Mouse (Mus musculus) thymus, postnatal 25 days (tissue): ENCODE results near the gene D630003M21Rik.

ENCODE experiments used
- DNase-seq: peaks from one replicate; pipeline ENCODE4 v3.0.0; 2022

The D630003M21Rik gene

DNA sequence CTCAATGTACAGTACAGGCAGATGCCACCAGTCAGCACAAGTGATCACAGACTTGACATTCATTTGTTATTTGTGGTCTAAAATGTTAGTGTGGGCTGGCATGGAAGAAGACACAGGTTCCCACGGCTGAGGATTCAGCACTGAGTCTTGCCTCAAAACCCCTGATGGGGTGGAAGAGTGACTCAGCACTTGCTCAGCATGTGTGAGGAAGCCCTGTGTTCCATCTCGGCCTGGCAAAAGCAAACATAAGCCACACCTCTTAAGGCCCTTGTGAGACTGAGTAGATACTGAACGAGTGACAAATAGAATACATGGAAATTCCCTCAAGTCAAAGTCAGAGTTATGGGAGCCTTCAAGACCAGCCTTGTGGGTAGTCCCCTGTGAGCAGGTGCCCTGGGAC is 4.1 kb upstream of the D630003M21Rik start:
- DNase-seq, result no peak

DNA sequence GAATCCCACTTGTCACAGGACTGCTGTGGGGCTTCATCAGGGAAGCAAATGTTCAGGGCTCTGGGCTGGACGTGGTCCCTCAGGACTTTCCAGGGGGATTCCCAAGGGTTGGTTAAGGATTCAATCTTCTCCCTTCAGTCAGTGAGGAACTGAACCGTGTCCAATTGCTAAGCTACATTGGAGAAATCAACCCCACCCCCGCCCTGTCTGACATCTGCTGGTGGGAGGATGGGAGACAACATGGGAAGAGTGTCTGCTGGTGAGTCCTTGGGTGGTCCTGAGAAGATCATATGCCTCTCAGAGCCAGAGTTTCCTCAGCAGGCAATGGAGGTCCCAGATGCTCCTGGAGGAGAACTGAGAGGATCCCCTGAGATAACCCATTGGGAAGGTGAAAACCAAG is 3.4 kb upstream of the D630003M21Rik start:
- DNase-seq, result no peak

DNA sequence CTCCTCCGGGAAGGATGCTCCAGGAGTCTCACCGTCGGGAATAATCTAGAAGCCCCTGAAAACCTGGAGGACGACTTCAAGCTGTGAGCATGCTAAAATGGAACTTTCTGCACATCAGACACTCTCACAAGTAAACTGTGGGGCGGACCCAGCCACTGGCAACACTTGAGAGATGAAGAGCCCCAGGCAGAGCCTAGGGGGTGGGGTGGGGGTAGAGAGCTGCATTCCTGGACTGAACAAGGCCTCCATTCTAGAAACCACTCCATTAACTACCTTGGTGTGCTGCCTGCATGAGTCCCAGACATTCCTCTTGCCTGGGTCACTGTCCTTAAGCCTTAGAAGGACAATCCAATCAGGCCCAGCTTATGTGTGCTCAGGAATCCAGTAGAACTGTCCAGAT is 2.0 kb upstream of the D630003M21Rik start:
- DNase-seq, result no peak

- no peak for DNase-seq
Observed at GRCm38 (mm10) chr2:158230617-158231016, 1.6 kb upstream of the D630003M21Rik start.

DNA sequence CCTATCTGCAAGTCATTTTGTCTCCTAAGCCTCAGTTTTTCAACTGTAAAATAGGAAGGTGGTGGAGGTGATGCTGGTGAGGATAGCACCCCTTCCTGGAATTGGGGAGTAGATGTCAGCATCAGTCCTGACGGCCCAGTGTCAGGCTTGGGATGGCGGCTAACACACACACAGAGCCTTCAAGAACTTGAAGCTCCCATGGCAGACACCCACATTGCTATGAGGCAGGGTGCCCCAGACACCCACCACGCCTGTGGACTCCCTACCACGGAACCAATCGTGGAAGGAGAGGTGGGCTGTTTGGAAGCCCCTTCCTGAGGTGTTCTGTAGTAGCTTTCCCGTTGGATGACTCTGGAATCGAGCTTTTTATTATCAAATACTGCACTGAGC is 476 bp upstream of the D630003M21Rik start:
- no peak for DNase-seq

GRCm38 (mm10) chr2:158225301-158225700 is 3.7 kb downstream of the D630003M21Rik start:
- no peak for DNase-seq

DNA sequence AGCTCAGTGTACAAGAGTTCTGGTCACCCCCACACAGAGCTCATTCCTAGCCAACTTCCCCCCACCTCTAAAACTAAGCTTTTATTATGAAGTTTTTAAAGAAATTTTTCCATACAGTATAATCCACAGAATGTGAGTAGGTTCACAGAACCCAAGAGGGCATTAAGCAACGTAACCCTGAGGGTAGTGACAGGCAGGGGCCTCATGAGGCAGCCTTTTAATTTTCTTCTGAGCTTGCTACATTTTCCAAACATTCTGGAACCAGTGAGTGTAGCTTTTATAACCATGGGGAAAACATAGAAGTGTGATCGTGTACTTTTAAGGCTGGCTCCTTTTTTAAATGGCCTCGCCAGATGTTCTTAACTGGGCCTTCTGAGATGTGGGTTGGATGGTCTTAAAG is 5.5 kb downstream of the D630003M21Rik start:
- DNase-seq, result no peak

DNA sequence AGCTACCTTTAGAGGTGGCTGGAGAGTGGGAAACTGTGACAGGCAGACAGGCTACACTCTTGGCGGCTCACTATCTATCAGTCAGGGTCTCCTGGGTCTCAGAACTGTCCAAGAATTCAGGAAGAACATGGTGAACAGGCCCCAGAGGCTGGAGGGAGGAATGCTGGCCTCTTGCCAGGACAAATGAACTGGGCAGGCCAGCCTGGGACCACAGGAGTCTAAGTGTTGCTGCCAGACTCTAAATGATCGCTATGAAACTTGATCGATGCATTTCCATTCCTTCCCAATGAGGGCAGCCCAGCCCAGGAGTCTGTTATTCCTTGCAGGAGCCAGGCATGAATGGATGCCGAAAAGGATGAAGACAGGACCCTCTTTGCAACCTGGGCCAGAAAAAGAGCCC is 6.4 kb downstream of the D630003M21Rik start:
- DNase-seq, result no peak

DNA sequence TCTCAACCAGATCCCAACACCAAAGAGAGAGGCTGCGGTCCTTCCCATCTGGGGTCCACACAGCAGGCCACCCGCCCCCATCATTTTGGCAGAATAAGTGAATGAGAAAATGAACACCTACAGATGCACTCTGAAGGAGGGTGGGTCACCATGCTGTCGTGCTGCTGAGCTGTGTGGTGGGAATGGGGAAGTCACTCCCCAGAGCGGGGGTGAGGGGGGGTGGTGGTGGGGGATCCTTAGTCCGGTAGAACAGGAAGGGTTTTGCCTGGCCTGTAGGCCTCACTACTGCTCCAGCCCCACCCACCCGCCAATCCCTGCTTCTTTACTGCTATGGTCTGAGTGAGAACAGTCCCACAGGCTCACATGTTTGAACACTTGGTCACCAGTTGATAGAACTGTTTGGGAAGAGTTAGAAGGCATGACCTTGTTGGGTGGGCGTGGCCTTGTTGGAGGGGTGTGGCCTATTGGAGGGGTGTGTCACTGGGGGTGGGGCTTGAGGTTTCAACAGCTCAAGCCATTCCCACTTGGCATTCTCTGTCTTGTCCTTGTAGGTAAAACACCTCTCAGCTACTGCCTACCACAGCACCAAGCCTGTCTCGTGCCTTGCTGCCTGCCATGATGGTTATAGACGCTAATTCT is 7.5 kb downstream of the D630003M21Rik start:
- no peak for DNase-seq

DNA sequence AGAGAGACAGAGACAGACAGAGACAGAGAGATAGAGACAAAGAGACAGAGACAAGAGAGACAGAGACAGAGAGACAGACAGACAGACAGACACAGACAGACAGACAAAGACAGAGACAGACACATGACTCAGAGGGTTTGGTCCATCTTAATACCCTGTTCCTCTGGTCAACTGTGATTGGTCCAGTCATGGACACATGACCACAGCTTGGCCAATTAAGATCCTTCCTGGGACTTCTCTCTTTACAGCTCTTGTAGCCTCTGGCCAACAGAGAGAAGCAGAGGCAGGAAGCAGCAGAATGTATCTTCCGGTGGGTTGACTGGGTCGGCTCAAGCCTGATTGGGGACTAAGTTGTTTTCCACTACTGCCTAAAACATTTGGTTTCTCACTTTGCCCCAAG is 9.5 kb downstream of the D630003M21Rik start:
- DNase-seq, result no peak

GRCm38 (mm10) chr2:158216510-158216909 is 12.5 kb downstream of the D630003M21Rik start:
- DNase-seq, result no peak

- DNase-seq, result no peak
Observed at GRCm38 (mm10) chr2:158215283-158216117, 13.5 kb downstream of the D630003M21Rik start.

GRCm38 (mm10) chr2:158211764-158212471 is 17.1 kb downstream of the D630003M21Rik start:
- DNase-seq, result no peak

- DNase-seq, result no peak
Observed at GRCm38 (mm10) chr2:158210958-158211357, 18.1 kb downstream of the D630003M21Rik start.

- peak; percentile 28 for DNase-seq
Observed at GRCm38 (mm10) chr2:158210503-158210902, 18.5 kb downstream of the D630003M21Rik start.

DNA sequence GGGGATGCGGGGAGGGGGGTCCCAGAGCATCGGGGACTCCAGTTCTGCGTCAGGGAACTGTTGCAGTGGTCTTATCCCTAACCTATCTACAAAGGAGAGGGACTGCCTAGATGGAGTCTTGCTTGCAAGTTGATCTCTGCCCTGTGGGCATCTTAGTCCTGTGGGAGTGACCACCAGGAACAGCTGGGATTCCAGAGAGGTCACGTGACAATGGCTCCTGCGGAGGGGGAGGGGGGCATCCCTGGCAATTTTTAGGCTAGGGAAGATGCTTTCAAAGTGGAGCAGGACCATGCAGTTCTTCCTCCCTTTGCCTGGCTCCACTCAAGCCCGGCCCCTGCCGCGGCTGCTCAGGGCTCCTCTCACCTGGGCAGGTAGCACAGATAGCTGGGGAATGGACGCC is 19.2 kb downstream of the D630003M21Rik start:
- no peak for DNase-seq

- DNase-seq, result peak; percentile 63
Observed at GRCm38 (mm10) chr2:158207848-158208247, 21.2 kb downstream of the D630003M21Rik start.

- peak; percentile 73 for DNase-seq
Observed at GRCm38 (mm10) chr2:158204114-158204513, 24.9 kb downstream of the D630003M21Rik start.

DNA sequence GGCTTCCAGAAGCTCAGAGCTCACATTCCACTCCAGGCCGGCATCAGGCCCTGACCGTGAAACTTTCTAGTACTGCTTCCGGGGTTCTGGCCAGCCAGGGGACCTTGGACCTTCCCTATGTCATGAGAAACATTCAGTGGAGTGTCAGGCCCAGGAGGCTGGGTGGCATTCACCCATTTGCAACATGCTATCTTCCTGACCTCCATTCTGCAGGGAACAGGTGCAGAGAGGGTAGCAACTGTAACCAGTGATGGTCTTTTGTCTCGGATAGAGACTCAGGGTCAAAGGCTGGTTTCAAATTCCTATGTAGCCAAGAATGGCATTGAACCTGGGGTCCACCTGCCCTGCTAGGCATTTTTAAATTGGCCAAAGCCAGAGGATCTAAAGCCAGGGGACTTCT is 25.3 kb downstream of the D630003M21Rik start:
- DNase-seq, result no peak

DNA sequence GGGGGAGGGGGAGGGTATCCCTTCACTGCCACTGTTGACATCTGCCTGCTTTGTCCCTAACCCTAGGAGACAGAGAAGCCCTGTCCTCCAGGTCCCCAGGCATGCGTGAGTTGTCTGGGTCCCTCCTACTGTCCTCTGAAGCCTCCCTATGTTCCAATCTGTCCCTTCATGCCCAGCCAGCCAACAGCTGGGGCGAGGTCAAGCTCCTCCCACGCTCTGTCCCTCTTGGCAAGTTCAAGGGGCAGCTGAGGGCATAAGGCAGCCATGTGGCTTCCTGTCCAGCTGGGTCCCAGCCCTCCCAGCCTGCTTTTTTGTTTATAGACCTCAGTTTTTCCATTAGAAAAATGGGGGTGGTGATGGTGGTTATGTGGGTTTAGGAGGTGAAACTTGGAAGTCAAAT is 29.7 kb downstream of the D630003M21Rik start:
- no peak for DNase-seq

- DNase-seq, result no peak
Observed at GRCm38 (mm10) chr2:158198861-158199260, 30.2 kb downstream of the D630003M21Rik start.

DNA sequence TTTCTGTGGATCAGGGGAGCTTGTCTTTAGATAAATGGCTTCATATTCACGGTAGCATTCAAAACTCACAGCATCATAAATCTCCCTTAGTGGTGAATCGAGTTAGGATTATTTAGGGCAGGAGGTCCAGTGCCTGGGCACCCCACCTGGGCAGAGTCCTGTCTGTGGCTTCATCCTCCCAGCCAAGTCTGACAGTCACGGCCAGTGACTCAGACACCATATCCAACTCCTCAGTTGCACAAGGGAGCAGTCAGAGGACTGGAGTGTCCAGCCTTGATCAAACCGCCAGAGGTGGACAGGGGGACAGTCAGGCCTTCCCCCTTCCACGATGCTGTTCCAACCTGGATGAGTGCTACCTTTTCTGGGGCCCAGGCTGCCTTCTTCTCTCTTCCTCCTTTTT is 31.1 kb downstream of the D630003M21Rik start:
- DNase-seq, result no peak

DNA sequence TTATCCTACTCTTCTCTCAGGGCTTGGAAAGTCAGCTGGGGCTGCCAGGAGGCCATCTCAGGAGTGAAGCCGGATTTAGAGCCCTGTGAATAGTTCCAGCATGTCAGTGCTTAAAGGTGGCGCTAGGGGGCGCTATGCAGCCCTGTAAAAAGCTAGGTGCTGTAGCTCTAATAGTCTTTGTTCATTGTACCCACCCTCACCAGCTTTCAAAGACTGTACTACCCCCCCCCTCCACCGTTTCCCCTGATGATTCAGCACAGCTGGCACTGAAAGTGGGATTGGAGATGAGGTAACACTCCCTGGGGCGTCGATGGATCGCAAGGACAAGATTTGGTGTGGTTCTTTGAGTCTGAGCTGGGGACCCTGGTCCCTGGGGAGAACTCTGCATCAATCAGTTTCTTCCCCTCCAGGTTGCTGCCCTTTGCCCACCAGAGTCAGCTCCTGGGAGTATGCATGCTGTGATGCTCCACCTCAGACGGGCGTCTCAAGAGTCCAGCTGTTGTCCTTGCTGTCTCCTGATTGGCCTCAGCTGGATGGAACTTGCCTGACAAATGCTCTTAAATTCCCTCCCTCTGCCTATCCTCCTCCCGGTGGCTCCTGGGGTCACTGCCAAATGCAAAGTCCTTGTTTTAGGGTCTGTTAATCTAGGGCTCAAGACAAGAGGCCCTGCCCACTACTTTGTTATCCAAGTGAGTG is 33.9 kb downstream of the D630003M21Rik start:
- DNase-seq, result peak; percentile 19
